Mouse (Mus musculus): Measurements from ENCODE around the gene Matn1.

- TF ChIP-seq CTCF (IDR thresholded peaks at IDR 0.05; ENCODE audit: extremely low read depth, insufficient read length, insufficient replicate concordance, low read depth, low read length) (no peak), POLR2A (IDR thresholded peaks at IDR 0.05; ENCODE audit: low read depth, low read length) (no peak)
Observed at GRCm38 (mm10) chr4:130908133-130908532, 36.1 kb upstream of the Matn1 start.
